Mouse (Mus musculus) intestine, postnatal 0 days (tissue): ENCODE measurements at regions not wholly inside any gene's neighbourhood (a gene's known extent, or its start where the extent isn't known, plus 50 kb on each side); places are given as distances from the start of the nearest gene placed in this dataset.

Experiments used
- ATAC-seq: fragments of 200-750 bp; cut with Nextera tagmentation; 2 replicates; pipeline ENCODE4 v1.8.0; 2017; ENCODE audit warnings: mild to moderate bottlenecking, moderate TSS enrichment, moderate library complexity
- H3K27ac ChIP-seq: fragments of 300-500 bp; sonication (generic); 2 replicates; pipeline ENCODE4 v1.5.1; 2014; ENCODE audit warnings: mild to moderate bottlenecking, low read depth, low read length, moderate library complexity
- H3K27me3 ChIP-seq: fragments of 300-500 bp; sonication (generic); replicated peaks from 2 replicates; pipeline ENCODE4 v1.6.1; 2014; ENCODE audit warnings: low read length, mixed read lengths; ENCODE audit not compliant: control insufficient read depth, insufficient read depth
- H3K36me3 ChIP-seq: fragments of 300-500 bp; sonication (generic); 2 replicates; pipeline ENCODE4 v1.6.1; 2014; ENCODE audit warnings: mild to moderate bottlenecking, moderate library complexity; ENCODE audit not compliant: control insufficient read depth, insufficient read depth
- H3K4me1 ChIP-seq: fragments of 300-500 bp; sonication (generic); replicated peaks from 2 replicates; pipeline ENCODE4 v1.6.1; 2014; ENCODE audit warnings: antibody characterized with exemption, low read length, mixed read lengths; ENCODE audit not compliant: control insufficient read depth, insufficient read depth
- H3K4me2 ChIP-seq: fragments of 300-500 bp; sonication (generic); replicated peaks from 2 replicates; pipeline ENCODE4 v1.6.1; 2014; ENCODE audit warnings: low read depth, mild to moderate bottlenecking, moderate library complexity
- H3K4me3 ChIP-seq: fragments of 300-500 bp; sonication (generic); 2 replicates; pipeline ENCODE4 v1.5.1; 2014; ENCODE audit warnings: low read depth, low read length
- H3K9ac ChIP-seq: fragments of 300-500 bp; sonication (generic); 2 replicates; pipeline ENCODE4 v1.6.1; 2014; ENCODE audit warnings: mild to moderate bottlenecking, low read depth, low read length
- H3K9me3 ChIP-seq: fragments of 300-500 bp; sonication (generic); 2 replicates; pipeline ENCODE4 v1.6.1; 2016; ENCODE audit warnings: mixed run types; ENCODE audit not compliant: control insufficient read depth
- CTCF ChIP-seq: sonication (generic); IDR thresholded peaks from 2 replicates; pipeline ENCODE4 v1.5.1; 2016; ENCODE audit warnings: low read depth, mild to moderate bottlenecking, control low read depth, antibody characterized with exemption, moderate library complexity
- WGBS: fragments of 180-500 bp; shearing (Covaris S2); extraction: QIAGEN DNeasy Blood & Tissue Kit; methylation state at CpG from one replicate; pipeline ENCODE4 v1.1.7; 2014; 5-methylcytosine and 5-hydroxymethylcytosine counted together

GRCm38 (mm10) chr2:166489041-166489872 lies 224.4 kb downstream of the Prex1 start:
- Histone ChIP-seq H3K27ac (no peak overlapping the region), H3K4me2 (no peak overlapping the region), H3K9me3 (no peaks in the 10 kb centered on the region), H3K4me3 (no peak overlapping the region), H3K4me1 (no peaks in the 10 kb centered on the region), H3K27me3 (no peaks in the 10 kb centered on the region), H3K36me3 (no peaks in the 10 kb centered on the region), H3K9ac (no peak overlapping the region)
- TF ChIP-seq CTCF, result no peak
- no peak for ATAC-seq
- 68% methylated on average over 15 of the region's 15 CpGs for WGBS

GRCm38 (mm10) chr2:166487688-166488087 lies 225.9 kb downstream of the Prex1 start:
- ATAC-seq, result no peak
- Histone ChIP-seq H3K9me3 (no peaks in the 10 kb centered on the region), H3K27ac (no peak overlapping the region), H3K4me1 (no peaks in the 10 kb centered on the region), H3K9ac (no peak overlapping the region), H3K4me2 (no peak overlapping the region), H3K36me3 (no peaks in the 10 kb centered on the region), H3K4me3 (no peak overlapping the region), H3K27me3 (no peaks in the 10 kb centered on the region)
- TF ChIP-seq CTCF, result no peak
- WGBS, result 83% methylated on average over 15 of the region's 15 CpGs

- WGBS, result 49% methylated on average over 4 of the region's 4 CpGs
- no peaks in the 10 kb centered on the region for H3K4me1 ChIP-seq
Observed at GRCm38 (mm10) chr2:166485788-166486187, 227.8 kb downstream of the Prex1 start.

GRCm38 (mm10) chr2:166485361-166485760 lies 228.3 kb downstream of the Prex1 start:
- Histone ChIP-seq H3K9ac (no peak overlapping the region), H3K9me3 (no peaks in the 10 kb centered on the region), H3K4me1 (no peaks in the 10 kb centered on the region), H3K36me3 (no peaks in the 10 kb centered on the region), H3K27me3 (no peaks in the 10 kb centered on the region), H3K4me3 (no peak overlapping the region), H3K27ac (no peak overlapping the region), H3K4me2 (no peak overlapping the region)
- ATAC-seq, result peak; percentile 23; the same call in 1 of the 2 replicates
- 67% methylated on average over 6 of the region's 6 CpGs for WGBS
- no peak for TF ChIP-seq CTCF

More at GRCm38 (mm10) chr2:166485788-166486187, 227.8 kb downstream of the Prex1 start:
- no peaks in the 10 kb centered on the region for H3K36me3 ChIP-seq
- H3K9ac ChIP-seq, result no peak overlapping the region
- no peaks in the 10 kb centered on the region for H3K27me3 ChIP-seq
- no peak overlapping the region for H3K4me3 ChIP-seq
- H3K9me3 ChIP-seq, result no peaks in the 10 kb centered on the region
- no peak overlapping the region for H3K27ac ChIP-seq
- peak; percentile 43 for TF ChIP-seq CTCF
- no peak for ATAC-seq
- H3K4me2 ChIP-seq, result no peak overlapping the region

GRCm38 (mm10) chr2:166483617-166484319 lies 229.9 kb downstream of the Prex1 start:
- H3K4me3 ChIP-seq, result no peak overlapping the region
- H3K4me2 ChIP-seq, result no peak overlapping the region
- no peak overlapping the region for H3K9ac ChIP-seq
- no peak for ATAC-seq
- H3K27ac ChIP-seq, result no peak overlapping the region
- no peaks in the 10 kb centered on the region for H3K9me3 ChIP-seq
- no peaks in the 10 kb centered on the region for H3K27me3 ChIP-seq
- TF ChIP-seq CTCF, result peak; percentile 40
- 78% methylated on average over 6 of the region's 6 CpGs for WGBS
- H3K36me3 ChIP-seq, result no peaks in the 10 kb centered on the region
- no peaks in the 10 kb centered on the region for H3K4me1 ChIP-seq

GRCm38 (mm10) chr2:166482720-166483616 lies 230.7 kb downstream of the Prex1 start:
- H3K4me1 ChIP-seq, result no peaks in the 10 kb centered on the region
- no peaks in the 10 kb centered on the region for H3K9me3 ChIP-seq
- no peak overlapping the region for H3K4me2 ChIP-seq
- H3K9ac ChIP-seq, result no peak overlapping the region
- no peaks in the 10 kb centered on the region for H3K27me3 ChIP-seq
- WGBS, result 63% methylated on average over 14 of the region's 14 CpGs
- no peak overlapping the region for H3K4me3 ChIP-seq
- TF ChIP-seq CTCF, result no peak
- H3K27ac ChIP-seq, result no peak overlapping the region
- no peaks in the 10 kb centered on the region for H3K36me3 ChIP-seq
- no peak for ATAC-seq
